Mouse (Mus musculus): ENCODE results near the gene Slc7a15.

The Slc7a15 gene

DNA sequence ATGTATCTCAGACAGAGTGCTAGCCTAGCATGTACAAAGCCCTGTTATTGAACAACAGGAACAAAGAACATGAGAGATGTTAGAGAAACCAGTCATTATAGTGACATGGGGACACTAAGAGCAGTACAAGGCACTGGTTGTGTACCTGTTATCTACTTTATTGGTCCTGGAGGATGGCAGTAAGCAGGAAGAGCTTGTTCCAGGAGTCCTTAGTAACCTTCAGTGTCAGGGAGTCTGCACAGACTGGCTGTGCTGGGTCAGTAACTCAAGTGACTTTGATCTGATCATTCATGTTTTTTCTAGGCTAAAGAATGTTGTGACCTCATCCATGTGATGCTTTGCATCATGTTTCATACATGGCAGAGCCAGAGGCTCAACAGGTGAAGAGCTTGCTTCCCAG lies 42.7 kb downstream of the Slc7a15 start:
- no peak for DNase-seq

DNA sequence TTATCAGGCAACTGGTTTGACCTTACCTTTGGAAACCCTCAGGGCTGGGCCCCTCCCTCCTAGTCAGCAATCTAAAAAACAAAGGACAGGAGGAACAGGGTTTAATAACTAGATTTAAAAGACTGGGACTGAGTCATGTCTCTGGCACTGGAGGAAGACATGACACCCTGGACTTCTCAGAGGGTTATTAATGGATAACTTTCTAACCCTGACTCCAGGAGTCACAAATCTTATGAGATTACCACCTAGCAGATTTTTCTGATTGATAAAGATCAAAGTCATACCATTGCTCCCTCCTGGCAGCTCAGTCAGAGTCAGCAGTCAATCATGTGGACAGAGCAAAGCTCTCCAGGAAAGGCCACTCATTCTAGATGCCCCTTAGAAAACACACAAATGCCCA lies 43.4 kb downstream of the Slc7a15 start:
- DNase-seq, result no peak

DNA sequence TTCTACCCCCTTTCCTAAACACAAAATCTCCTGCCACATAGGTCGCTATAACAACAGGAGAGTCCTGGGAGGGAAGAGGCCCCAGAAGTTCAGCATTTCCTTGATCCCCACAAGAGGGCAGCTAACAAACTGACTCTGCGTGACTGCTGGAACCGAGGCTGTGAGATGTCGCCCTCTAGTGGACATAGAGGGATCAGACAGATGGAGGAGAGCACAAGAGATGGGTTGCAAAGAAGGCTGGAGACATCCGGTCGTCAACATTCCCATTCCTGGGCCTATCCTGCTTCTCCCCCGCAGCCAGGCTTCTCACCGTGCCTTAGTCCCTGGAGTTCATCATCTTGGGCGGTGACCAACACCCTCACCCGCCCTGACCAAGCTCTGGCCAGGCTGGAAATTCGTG lies 51.5 kb downstream of the Slc7a15 start:
- peak; percentile 68 to 74 for DNase-seq

DNA sequence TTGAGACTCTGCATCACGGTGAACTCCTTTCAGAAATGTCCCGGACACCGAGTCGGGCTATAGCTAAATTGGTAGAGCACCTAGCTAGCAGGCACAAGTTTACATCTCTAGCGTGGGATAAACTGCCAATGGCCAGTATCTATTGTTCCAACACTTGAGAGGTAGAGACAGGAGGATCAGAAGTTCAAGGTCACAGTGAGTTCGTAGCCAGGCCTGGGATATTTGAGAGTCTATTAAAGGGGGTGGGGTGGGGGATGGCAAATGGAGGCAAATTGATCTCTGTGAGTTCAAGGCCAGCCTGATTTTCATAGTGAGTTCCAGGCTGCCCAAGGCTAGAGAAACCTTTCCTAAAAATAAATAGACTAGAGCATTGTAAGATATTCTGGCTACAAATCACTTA lies 52.1 kb downstream of the Slc7a15 start:
- no peak for DNase-seq

DNA sequence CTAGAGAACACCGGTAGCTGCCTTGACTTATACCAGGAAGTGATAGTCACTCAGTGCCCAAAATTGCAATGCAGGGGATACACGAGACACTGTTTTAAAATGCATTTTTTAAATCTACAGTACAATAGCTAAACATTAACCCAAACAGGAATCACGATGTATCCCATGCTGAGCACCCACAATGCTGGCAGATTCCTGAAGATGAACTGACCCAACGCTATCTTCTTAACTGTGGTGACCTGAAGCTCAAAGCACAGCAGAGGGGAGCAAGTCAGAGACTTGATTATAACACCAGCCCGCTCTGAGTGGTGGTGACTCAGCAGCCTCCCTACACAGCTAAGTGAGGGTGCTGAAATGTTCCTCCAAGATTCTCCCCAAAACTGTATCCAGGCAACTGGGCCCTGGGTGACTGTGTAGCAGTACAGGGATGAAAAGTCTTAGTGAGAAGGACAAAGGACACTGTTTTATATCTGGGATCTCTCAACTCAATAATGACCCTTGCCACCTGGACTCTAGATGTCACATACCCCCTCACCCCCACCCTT lies 53.7 kb downstream of the Slc7a15 start:
- no peak for DNase-seq

DNA sequence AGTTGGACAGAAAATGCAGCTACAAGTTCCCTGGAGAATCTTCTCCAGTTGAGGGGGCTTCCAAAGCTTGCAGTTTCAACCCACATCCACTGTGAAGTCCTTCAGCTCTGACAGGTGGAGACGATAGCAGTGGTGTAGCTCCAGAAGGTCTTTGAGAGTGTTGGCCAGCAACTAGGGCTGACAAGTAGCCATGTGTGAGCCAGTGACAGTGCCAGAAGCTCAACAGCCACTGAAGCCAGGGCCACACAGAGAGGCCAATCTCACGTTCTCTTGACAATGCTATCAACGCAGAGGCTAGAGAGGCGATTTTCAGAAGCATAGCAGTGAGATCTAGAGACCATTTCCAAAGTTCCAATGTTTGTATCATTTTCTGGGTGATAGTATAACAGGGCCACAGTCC lies 56.5 kb downstream of the Slc7a15 start:
- peak; percentile 42 to 45 for DNase-seq

DNA sequence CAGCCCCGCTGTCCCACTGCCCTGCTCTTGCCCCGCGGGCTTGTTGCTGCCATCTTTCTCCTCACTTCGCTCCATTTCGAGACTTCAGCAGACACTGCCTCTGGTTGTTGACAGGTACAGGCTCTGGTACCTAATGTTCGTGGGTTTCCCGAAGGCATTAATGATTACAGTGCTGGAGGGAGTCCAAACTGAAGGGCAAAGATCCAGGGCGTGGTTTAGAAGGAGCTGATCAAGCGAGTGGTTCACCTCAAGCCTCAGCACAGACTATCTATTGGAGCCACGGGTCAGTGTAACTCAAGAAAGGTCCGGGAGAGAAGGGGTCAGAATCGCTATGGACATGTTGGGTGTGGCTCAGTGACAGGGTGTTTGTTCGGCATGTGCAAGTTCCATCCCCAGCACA lies 59.4 kb downstream of the Slc7a15 start:
- no peak for DNase-seq

DNA sequence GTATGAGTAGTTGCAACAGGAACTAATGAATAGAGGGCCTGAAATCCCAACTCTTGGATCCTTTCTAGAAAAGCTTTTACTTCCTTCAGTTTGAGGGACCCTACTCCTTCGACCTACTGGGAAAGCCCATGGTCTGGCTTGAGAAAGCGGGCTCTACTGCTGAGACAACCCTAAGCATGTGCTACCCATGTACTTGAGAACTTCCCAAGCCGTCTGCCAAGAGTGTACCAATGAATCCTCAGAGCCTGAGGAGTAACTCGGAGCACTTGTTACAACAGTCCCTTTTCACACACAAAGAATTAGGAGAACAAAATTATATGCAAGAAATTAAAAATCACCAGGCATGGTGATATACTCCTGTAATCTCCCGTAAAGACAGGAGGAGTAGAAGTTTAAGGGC lies 61.6 kb downstream of the Slc7a15 start:
- no peak for DNase-seq

DNA sequence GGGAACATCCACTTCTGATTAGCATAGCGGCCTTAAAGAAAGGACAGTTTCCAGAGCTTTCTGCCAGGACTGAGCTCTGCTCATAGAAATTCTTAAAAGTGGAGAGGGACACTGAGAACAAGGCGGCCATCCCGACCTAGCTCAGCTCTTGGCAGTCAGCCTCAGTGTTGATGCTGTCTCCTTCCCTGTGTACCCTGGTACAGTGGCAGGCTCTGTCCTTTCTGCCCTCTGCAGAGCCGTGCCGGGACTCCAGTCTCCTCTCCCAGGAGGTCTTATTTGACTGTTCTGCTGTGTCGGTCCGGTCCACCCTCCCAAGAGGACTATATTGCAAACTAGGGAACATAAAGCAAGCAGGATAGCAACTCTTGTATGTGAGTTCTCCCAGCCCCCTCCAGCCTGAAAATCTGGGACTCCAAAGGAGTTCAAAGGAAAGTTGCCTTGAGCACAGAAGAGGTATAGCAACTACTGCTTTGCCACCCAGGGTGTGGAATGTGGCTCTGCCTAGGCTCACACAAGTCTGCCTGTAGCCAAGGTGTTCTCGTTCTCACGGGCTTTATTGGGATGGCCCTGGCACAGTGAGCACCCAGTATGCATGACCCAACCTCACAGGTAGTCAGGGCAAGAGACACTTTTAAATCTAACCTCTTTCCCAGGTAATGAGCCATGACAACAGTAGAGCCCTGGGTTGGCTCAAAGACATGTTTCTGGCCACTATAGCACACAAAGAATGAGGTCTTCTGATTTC lies 62.5 kb downstream of the Slc7a15 start:
- no peak for DNase-seq

DNA sequence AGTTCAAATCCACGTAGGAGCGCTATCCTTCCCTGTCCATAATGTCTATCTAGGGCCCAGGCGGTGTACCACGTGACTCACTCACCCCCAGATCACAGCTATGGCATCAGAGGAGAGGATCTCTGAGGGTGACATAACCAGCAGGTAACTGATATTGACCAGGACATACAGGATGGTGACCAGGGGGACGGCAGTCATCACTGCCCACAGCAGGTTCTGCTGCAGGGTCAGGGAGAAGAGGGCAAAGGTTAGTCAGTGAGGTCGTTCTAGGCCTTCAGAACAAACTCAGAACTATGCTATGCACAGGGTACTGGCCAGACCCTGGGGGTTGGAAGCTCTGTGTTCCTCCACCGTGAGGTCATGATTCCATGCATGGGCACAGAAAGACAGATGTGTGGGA lies 63.3 kb downstream of the Slc7a15 start:
- no peak for DNase-seq

DNA sequence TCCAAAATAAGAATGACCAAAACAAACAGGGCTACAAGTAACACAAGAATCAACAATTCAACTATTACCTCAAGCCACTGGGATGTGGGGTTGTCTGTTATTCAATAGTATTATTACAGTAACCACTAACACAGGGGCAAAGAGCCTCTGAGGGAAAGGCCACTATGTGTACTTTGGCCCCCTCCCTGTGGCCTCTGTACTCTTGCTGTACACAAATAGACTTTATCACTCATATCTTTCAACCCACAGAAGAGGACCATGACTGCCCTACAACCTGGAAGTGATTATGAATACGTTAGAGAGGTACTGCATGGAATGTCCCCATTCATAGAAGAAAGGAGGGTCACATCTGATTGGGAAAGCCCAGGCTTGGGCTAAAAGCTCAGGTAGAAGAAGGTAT lies 64.0 kb downstream of the Slc7a15 start:
- no peak for DNase-seq

DNA sequence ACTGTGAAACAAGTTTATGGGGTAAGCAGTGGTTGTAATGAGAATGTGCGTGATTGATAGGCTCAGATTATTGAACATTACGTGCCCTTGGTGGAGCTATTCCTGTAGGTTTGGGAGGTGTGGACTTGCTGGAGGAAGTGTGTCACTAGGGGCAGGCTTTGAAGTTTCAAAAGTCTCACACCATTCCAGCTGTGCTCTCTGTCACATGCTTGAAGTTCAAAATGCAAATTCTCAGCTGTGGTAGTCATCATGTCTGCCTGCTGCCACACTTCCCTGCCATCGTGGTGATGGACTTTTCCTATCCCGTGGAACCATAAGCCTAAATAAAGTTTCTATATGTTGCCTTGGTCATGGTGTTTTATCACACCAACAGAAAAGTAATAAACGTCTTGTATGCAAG lies 71.1 kb downstream of the Slc7a15 start:
- no peak for DNase-seq

DNA sequence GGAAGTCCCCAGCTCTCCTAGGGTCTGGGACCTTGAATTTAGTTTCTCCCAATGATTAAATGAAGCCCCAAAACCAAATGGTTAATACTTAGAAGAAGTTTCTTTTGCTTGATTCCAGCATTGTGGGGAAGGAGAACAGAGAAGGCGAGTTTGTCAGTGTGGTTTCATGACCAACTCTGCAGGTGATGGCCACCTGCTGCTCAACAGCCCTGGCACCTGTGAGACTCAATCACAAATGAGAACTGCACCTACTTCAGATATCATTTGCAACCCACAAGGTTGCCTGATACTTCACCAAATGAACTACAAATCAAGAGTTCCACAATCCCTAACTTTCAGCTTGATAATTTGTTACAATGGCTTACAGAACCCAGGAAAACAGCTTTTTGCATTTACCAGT lies 71.7 kb downstream of the Slc7a15 start:
- DNase-seq, result no peak

DNA sequence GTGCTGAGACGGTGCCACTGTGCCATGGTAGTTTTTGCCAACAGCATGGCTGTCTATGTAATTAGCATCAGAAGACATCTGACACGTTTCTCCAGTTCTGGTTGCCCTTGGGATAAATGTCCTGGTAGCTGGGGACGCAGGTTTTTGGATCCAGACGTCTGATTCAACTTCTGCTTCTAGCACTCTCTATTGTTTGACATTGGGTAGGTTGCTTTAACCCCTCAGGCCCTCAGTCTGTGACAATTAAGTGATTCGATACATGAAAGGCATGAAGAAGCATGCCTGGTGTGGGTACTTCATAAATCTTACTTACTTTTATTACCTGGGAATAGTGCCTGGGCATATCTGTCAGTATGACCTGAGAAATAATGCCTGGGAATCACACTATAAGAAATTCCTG lies 74.8 kb downstream of the Slc7a15 start:
- DNase-seq, result no peak

DNA sequence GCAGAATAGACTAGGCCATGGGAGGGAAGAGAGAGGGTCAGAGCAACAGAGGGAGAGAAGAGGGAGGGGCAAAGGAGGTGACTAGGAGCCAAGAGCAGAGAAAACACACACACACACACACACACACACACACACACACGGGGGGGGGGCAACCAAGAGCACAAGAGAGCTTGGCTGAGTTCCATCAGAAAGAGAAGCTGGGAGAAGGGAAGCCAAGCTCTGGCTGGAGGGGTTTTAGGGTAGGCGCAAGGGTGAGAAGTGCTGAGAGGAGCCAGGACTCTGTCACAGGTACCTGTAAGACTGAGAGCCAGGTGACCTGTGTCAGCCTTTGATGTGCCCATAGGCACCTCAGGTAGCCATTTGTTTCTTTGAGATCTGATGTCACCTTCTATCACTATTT lies 76.2 kb downstream of the Slc7a15 start:
- no peak for DNase-seq

DNA sequence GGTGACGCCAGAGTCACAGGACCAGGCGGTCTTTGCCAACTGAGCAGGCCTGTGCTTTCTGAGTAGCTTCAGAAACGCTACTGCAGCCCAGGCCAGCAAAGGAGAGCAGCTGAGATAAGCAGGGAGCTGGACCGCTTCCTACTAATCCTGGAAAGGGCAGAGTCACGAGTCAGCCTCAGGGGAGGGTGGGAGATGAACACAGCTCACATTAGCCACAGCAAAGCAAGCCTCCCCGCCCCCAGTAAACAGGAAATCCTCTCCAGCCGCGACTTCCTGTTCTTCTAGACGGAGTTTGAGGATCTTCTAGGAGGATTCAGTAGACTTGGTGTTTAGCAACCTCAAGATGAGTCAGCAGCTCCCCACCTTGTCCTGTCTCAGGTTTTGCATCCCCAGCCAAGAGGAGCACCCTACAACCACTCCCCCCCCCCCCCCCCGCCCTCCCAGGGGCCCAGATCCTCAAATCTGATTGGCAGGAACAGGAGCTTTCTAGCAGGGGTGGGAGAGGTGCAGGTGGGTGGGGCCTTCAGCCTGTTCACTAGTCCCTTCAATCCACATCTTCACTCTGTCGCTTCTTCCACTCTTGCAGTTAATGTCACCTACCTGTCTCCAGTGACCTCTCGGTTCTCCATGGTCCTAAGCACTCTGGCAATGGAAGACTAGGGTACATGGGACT lies 77.4 kb downstream of the Slc7a15 start:
- peak; percentile 63 to 68 for DNase-seq

DNA sequence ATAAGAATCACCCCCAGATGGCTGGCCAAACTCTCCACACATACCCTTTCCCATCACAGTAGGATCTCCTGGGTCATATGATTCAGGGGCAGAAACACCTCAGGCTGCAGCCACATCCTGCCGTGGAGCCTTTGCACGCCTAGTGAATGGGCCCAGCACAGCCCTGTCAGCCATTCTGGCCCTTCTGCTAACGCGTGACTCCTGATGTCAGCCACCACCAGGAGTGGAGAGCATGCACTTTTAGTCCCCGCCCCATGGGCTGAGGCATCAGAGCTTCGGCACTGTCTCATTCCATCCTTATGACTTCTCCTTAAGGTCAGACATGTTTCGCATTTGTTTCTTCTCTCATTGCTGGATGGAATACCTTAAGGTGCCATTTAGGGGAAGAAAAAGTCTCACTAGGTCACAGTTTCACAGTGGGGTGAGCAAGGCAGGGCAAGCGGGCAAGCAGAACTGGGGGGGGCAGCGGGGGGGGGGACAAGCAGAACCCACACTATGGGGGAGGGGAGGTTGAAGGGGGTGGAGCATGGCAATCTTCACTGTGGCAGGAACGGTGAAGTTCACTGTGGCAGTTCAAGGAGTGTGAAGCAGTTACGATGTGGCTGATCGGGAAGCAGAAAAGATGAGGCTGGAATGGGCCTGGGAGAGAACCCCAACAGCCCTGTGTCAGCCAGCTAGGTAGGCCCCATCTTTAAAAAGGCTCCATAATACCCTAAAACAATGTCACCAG lies 79.3 kb downstream of the Slc7a15 start:
- no peak for DNase-seq

DNA sequence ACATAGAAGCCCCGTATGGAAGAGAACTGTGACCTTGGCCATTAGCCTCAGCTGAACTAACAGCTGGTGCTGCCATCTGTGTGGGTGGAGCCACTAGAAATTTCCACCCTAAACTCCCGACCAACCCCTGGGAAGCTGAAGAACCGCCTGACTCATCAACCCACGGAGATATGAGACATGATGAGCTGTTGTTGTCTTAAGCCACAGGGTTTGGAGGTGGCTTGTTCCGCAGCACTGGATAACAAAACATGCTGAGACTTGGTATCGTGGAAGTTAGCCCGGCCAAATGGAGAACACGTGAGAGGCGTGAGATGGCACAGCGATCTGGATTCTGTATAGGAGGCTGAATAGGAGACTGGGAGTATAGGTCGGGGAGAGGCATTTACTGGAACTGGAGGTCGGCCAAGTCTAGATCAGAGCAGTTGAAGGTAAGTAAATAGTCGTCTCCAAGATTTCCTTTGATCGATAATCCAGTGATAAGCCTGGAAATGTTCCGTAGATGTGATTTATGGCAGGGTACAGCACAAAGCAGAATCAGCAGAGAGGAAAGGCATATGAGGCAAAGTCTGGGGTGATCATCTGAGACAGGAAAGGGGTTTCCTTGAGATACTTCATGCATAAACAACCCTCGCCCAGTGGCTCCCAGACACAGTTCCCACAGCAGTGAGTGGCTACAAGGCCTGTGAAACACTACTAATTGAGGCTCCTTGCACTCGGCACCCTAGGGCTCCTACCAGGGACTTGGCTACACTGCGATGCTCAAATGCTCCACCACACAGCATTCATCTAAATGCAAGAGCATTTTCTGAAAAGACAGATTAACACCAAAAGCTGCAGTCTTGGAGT lies 87.6 kb downstream of the Slc7a15 start:
- DNase-seq, result peak in 1 of 2 experiments; percentile 32

DNA sequence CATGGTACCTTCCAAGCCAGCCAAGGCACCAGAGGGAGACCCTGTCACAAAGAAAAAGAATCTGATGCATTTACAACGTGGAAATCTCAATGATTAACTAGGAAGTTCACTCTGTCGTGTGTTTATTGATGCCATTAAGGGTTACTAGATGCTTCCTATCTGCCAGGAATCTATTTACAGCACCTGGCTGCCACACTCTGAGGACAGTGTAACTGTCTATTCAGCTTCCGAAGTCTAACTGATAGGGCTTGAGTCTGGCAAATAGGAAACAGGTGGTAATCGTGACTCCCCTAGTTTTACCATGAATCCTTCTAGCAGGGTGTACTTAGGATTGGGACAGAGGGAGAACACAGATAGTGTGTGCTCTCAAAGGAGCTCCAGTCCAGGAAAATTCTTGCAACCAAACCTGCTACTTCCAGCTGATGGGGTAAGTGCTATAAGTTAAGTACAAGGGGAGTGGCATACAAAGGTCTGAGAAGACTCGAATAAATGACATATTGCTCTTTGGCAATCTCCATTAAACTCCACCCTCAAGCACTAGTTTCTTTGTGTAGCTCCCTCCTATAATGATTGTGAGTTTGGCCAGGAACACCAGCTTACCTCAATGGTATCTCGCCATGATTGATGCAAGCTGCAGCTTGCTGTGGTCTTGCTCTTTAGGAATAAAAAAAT lies 88.4 kb downstream of the Slc7a15 start:
- no peak for DNase-seq

DNA sequence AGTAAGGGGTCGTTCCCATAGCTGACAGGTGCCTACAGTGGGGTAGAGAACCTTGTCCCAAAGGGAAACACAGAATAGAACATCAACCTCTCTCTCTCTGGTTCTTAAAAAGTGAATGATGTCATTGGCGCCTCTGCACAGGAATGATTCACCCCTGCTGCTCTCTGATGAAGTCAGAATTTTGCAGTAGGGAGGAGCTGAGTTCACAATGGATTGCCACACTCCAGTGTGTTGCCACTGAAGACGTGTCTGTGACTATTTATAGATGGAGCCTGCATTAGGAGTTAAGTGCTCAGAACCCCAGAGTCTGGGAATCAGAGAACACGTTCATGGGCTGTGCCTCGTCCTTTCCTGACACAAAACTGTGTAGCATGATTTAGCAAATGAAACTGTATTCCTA lies 89.2 kb downstream of the Slc7a15 start:
- no peak for DNase-seq

DNA sequence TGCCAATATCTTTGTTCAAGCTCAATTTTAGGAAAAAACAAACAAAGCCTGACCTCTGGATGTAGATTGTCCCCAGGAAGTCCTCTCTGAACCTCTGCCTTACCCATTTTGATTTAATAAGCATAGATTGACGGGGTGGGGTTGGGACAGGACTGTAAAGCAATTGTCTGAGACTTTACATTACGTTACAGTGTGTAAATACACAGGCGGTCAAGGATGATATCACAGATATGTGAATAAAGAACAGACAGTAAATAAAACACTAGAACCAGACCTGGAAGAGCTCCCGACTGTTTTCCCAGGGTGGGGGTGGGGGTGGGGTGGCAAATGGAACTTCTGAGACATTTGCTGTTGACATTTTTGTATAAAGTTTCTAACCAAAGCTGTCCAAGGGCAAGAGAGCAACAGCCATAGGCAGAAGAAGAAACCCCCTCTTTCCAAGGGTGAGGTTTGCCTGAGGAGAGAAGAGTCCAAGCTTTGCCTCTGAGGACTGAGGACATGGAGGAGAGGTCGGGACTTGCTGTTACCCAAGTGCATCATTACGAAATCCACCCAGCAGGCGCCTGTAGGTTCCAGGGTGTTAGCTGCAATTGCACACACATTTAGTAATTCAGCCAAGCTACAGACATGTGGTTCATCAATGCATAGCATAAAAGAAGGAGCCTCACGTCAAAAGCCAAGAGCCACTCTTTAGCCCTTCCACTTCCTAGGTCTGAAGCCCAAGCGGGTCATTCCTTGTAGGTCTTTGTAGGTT lies 91.7 kb downstream of the Slc7a15 start:
- DNase-seq, result no peak
